Mouse (Mus musculus) spleen, postnatal 36 days (tissue): ENCODE measurements around the gene Olfr312.

Experiments used
- DNase-seq, 2 experiments: peaks; one replicate each; pipeline ENCODE4 v3.0.0; 2022; ENCODE audit warnings: low spot score in 2 of 2, mixed read lengths in 1 of 2

Gene Olfr312

GRCm38 (mm10) chr11:58860744-58861143 lies 31.7 kb downstream of the Olfr312 start:
- no peak for DNase-seq

GRCm38 (mm10) chr11:58867039-58867953 lies 38.3 kb downstream of the Olfr312 start, which contains the start of gene 2810021J22Rik:
Gene 2810021J22Rik, plus strand, starts transcription at chr11:58867216.
- DNase-seq: peak; percentile 82 to 83

- DNase-seq: no peak
Measured at GRCm38 (mm10) chr11:58867954-58868330, 38.9 kb downstream of the Olfr312 start.

GRCm38 (mm10) chr11:58870961-58871360 lies 41.9 kb downstream of the Olfr312 start:
- no peak for DNase-seq

- no peak for DNase-seq
Measured at GRCm38 (mm10) chr11:58883756-58884155, 54.7 kb downstream of the Olfr312 start.
